Mouse (Mus musculus): Measurements from ENCODE around the gene Abcg4. TPM values are rescaled to one million over a fixed set of nuclear protein-coding genes. Genes with fewer than 3 reads are reported as not detected.

Gene Abcg4
- polyA plus RNA-seq, 1 experiment from 2014 or later: 21.8 TPM

GRCm38 (mm10) chr9:44319887-44320798 is 31.7 kb upstream of the Abcg4 start, which contains the start of gene C2cd2l:
Gene C2cd2l, minus strand, starts transcription at chr9:44320285.
- peaks cover 29% of the 10 kb centered on the region for H3K4me1 ChIP-seq (replicated peaks; ENCODE audit: control insufficient read depth, insufficient read depth, low read length)
- peak; percentile 99 for ATAC-seq
- peak within 1 kb of the TSS; percentile 89 for H3K4me2 ChIP-seq (ENCODE audit: low read length)
- H3K36me3 ChIP-seq (ENCODE audit: control insufficient read depth, insufficient read depth): no peaks in the 10 kb centered on the region
- H3K27me3 ChIP-seq (replicated peaks; ENCODE audit: control insufficient read depth, insufficient read depth, low read length): no peaks in the 10 kb centered on the region
- peak within 1 kb of the TSS; percentile 87 for H3K9ac ChIP-seq (replicated peaks; ENCODE audit: low read depth, low read length)
- no peaks in the 10 kb centered on the region for H3K9me3 ChIP-seq (ENCODE audit: control insufficient read depth, low read length)
- WGBS: 0% methylated on average over 66 of the region's 67 CpGs
- peak within 1 kb of the TSS; percentile 97 for H3K4me3 ChIP-seq (replicated peaks; ENCODE audit: low read length)
- peak within 1 kb of the TSS; percentile 80 for H3K27ac ChIP-seq (ENCODE audit: low read length)

GRCm38 (mm10) chr9:44319105-44319886 is 30.9 kb upstream of the Abcg4 start:
- peak overlapping the region; percentile 89 for H3K4me2 ChIP-seq (ENCODE audit: low read length)
- 1% methylated on average over 37 of the region's 37 CpGs for whole genome bisulfite sequencing
- H3K4me1 ChIP-seq (replicated peaks; ENCODE audit: control insufficient read depth, insufficient read depth, low read length): peaks cover 29% of the 10 kb centered on the region
- peak; percentile 9 for ATAC-seq
- peak overlapping the region; percentile 76 for H3K27ac ChIP-seq (ENCODE audit: low read length)
- no peaks in the 10 kb centered on the region for H3K27me3 ChIP-seq (replicated peaks; ENCODE audit: control insufficient read depth, insufficient read depth, low read length)
- H3K4me3 ChIP-seq (replicated peaks; ENCODE audit: low read length): peak overlapping the region; percentile 97
- H3K9ac ChIP-seq (replicated peaks; ENCODE audit: low read depth, low read length): peak overlapping the region; percentile 87
- H3K36me3 ChIP-seq (ENCODE audit: control insufficient read depth, insufficient read depth): no peaks in the 10 kb centered on the region; the same call in 1 of the 2 replicates
- no peaks in the 10 kb centered on the region for H3K9me3 ChIP-seq (ENCODE audit: control insufficient read depth, low read length)

- peak overlapping the region; percentile 97 for H3K4me3 ChIP-seq (replicated peaks; ENCODE audit: low read length)
- WGBS: 33% methylated on average over 3 of the region's 3 CpGs
Observed at GRCm38 (mm10) chr9:44318826-44319095, 30.3 kb upstream of the Abcg4 start.

GRCm38 (mm10) chr9:44318076-44318825 is 29.8 kb upstream of the Abcg4 start:
- no peak overlapping the region for H3K4me3 ChIP-seq (replicated peaks; ENCODE audit: low read length)
- peak overlapping the region; percentile 36; the same call in 1 of the 2 replicates for H3K9ac ChIP-seq (replicated peaks; ENCODE audit: low read depth, low read length)
- peak overlapping the region; percentile 89 for H3K4me2 ChIP-seq (ENCODE audit: low read length)
- H3K4me1 ChIP-seq (replicated peaks; ENCODE audit: control insufficient read depth, insufficient read depth, low read length): peaks cover 33% of the 10 kb centered on the region
- H3K9me3 ChIP-seq (ENCODE audit: control insufficient read depth, low read length): no peaks in the 10 kb centered on the region
- H3K27ac ChIP-seq (ENCODE audit: low read length): no peak overlapping the region
- WGBS: 55% methylated on average over 5 of the region's 5 CpGs
- no peak for ATAC-seq
- H3K36me3 ChIP-seq (ENCODE audit: control insufficient read depth, insufficient read depth): no peaks in the 10 kb centered on the region; the same call in 1 of the 2 replicates
- no peaks in the 10 kb centered on the region for H3K27me3 ChIP-seq (replicated peaks; ENCODE audit: control insufficient read depth, insufficient read depth, low read length)

More at GRCm38 (mm10) chr9:44318826-44319095, 30.3 kb upstream of the Abcg4 start:
- Histone ChIP-seq H3K9me3 (ENCODE audit: control insufficient read depth, low read length) (no peaks in the 10 kb centered on the region), H3K4me1 (replicated peaks; ENCODE audit: control insufficient read depth, insufficient read depth, low read length) (peaks cover 32% of the 10 kb centered on the region), H3K4me2 (ENCODE audit: low read length) (peak overlapping the region; percentile 89), H3K27ac (ENCODE audit: low read length) (no peak overlapping the region), H3K9ac (replicated peaks; ENCODE audit: low read depth, low read length) (peak overlapping the region; percentile 36), H3K36me3 (ENCODE audit: control insufficient read depth, insufficient read depth) (no peaks in the 10 kb centered on the region; the same call in 1 of the 2 replicates), H3K27me3 (replicated peaks; ENCODE audit: control insufficient read depth, insufficient read depth, low read length) (no peaks in the 10 kb centered on the region)
- ATAC-seq: no peak

- Histone ChIP-seq H3K9ac (replicated peaks; ENCODE audit: low read depth, low read length) (no peak overlapping the region), H3K4me1 (replicated peaks; ENCODE audit: control insufficient read depth, insufficient read depth, low read length) (peaks cover 33% of the 10 kb centered on the region), H3K27ac (ENCODE audit: low read length) (no peak overlapping the region), H3K4me2 (ENCODE audit: low read length) (no peak overlapping the region), H3K4me3 (replicated peaks; ENCODE audit: low read length) (no peak overlapping the region), H3K36me3 (ENCODE audit: control insufficient read depth, insufficient read depth) (no peaks in the 10 kb centered on the region; the same call in 1 of the 2 replicates), H3K9me3 (ENCODE audit: control insufficient read depth, low read length) (no peaks in the 10 kb centered on the region), H3K27me3 (replicated peaks; ENCODE audit: control insufficient read depth, insufficient read depth, low read length) (no peaks in the 10 kb centered on the region)
- 65% methylated on average over 4 of the region's 4 CpGs for WGBS
- ATAC-seq: no peak
Observed at GRCm38 (mm10) chr9:44317452-44317851, 29.0 kb upstream of the Abcg4 start.

GRCm38 (mm10) chr9:44314910-44315309 is 26.5 kb upstream of the Abcg4 start:
- H3K4me1 ChIP-seq (replicated peaks; ENCODE audit: control insufficient read depth, insufficient read depth, low read length): peaks cover 26% of the 10 kb centered on the region
- no peak for ATAC-seq
- H3K27ac ChIP-seq (ENCODE audit: low read length): no peak overlapping the region
- H3K9me3 ChIP-seq (ENCODE audit: control insufficient read depth, low read length): no peaks in the 10 kb centered on the region
- 96% methylated on average over 18 of the region's 18 CpGs for WGBS
- H3K36me3 ChIP-seq (ENCODE audit: control insufficient read depth, insufficient read depth): no peaks in the 10 kb centered on the region; the same call in 1 of the 2 replicates
- H3K4me3 ChIP-seq (replicated peaks; ENCODE audit: low read length): no peak overlapping the region
- H3K27me3 ChIP-seq (replicated peaks; ENCODE audit: control insufficient read depth, insufficient read depth, low read length): no peaks in the 10 kb centered on the region
- no peak overlapping the region for H3K4me2 ChIP-seq (ENCODE audit: low read length)
- H3K9ac ChIP-seq (replicated peaks; ENCODE audit: low read depth, low read length): no peak overlapping the region

GRCm38 (mm10) chr9:44314257-44314547 is 25.8 kb upstream of the Abcg4 start:
- H3K9ac ChIP-seq (replicated peaks; ENCODE audit: low read depth, low read length): no peak overlapping the region
- H3K4me2 ChIP-seq (ENCODE audit: low read length): no peak overlapping the region
- H3K4me1 ChIP-seq (replicated peaks; ENCODE audit: control insufficient read depth, insufficient read depth, low read length): peaks cover 24% of the 10 kb centered on the region
- ATAC-seq: no peak
- H3K27me3 ChIP-seq (replicated peaks; ENCODE audit: control insufficient read depth, insufficient read depth, low read length): no peaks in the 10 kb centered on the region
- no peaks in the 10 kb centered on the region for H3K9me3 ChIP-seq (ENCODE audit: control insufficient read depth, low read length)
- 50% methylated on average over 4 of the region's 4 CpGs for WGBS
- H3K36me3 ChIP-seq (ENCODE audit: control insufficient read depth, insufficient read depth): no peaks in the 10 kb centered on the region; the same call in 1 of the 2 replicates
- no peak overlapping the region for H3K27ac ChIP-seq (ENCODE audit: low read length)
- no peak overlapping the region for H3K4me3 ChIP-seq (replicated peaks; ENCODE audit: low read length)

GRCm38 (mm10) chr9:44313476-44314256 is 25.3 kb upstream of the Abcg4 start:
- Histone ChIP-seq H3K4me1 (replicated peaks; ENCODE audit: control insufficient read depth, insufficient read depth, low read length) (peaks cover 18% of the 10 kb centered on the region), H3K4me3 (replicated peaks; ENCODE audit: low read length) (no peak overlapping the region), H3K4me2 (ENCODE audit: low read length) (no peak overlapping the region), H3K9ac (replicated peaks; ENCODE audit: low read depth, low read length) (no peak overlapping the region), H3K9me3 (ENCODE audit: control insufficient read depth, low read length) (no peaks in the 10 kb centered on the region), H3K27ac (ENCODE audit: low read length) (no peak overlapping the region), H3K36me3 (ENCODE audit: control insufficient read depth, insufficient read depth) (no peaks in the 10 kb centered on the region; the same call in 1 of the 2 replicates), H3K27me3 (replicated peaks; ENCODE audit: control insufficient read depth, insufficient read depth, low read length) (no peaks in the 10 kb centered on the region)
- 65% methylated on average over 19 of the region's 19 CpGs for WGBS
- ATAC-seq: no peak
